Comparison of ENCODE assay signal across 13 mouse cellular contexts in the genomic region with DNA sequence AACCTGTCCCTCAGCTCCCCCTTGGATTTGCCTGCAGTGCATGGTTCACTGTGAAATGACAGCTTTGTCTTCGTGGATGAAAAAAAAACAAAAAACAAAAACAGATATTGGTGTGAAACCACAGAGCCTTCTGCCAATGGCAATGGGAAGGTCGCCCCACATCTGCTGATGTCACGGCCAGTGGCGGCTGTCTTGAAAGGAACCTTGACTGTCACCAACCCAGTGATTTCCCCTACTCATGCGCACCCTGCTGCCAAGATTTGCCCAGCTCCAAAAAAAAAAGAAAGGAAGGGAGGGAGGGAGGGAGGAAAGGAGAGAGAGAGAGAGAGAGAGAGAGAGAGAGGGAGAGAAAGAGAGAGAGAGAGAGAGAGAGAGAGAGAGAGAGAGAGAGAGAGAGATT.
"Had no signal": no experiment of that assay in that cellular context is flagged by ENCODE, and none has a peak within 500 bp of the region (broad histone marks: within the 10 kb centered on the region; RNA-seq: fewer than 3 reads in every experiment).

No protein-coding gene starts in this region.

- DNase-seq: kidney, postnatal 10 days; kidney, postnatal 36 days; layer of hippocampus, postnatal 36 days; liver, embryonic 13.5 days; lung, adult 2 months; lung, postnatal 14 days; lung, postnatal 4 days; midbrain, embryonic 14.5 days; retina, postnatal 1 day; right cerebral cortex, postnatal 25 days; thymus, adult 2 months; thymus, postnatal 14 days; thymus, postnatal 4 days had no signal
